27 mouse cellular contexts compared by ENCODE assay signal in the genomic region with DNA sequence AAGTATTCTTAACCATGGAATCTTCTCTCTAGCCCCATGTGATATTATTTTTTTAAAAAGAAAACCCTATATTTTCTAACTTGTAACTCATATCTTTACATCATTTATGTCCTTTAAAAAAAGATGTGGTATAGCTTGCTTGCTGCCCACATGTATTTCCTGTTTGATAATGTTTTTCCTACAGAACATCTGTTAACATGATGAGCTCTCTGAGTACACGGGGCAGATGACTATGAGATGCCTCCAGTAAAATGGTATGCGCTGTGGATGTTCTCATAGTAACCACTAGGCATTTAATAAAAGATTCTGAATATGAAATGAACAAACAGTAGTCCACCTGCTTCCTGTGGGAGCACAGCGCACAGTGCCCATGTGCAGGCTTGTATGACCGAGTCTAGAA.
DNase-seq lines count a peak whose midpoint lies in the region; ATAC-seq and TF ChIP-seq lines count a peak whose summit lies in the region.
"Had no signal": no experiment of that assay in that cellular context is flagged by ENCODE, and none has a peak within 500 bp of the region (broad histone marks: within the 10 kb centered on the region; RNA-seq: fewer than 3 reads in every experiment).

No protein-coding gene starts in this region.

- no peaks in the 10 kb centered on the region for H3K4me1 ChIP-seq in intestine, embryonic 14.5 days (replicated peaks; ENCODE audit: control insufficient read depth, insufficient read depth, low read length)
- H3K4me1 ChIP-seq in intestine, embryonic 15.5 days (replicated peaks), result no peaks in the 10 kb centered on the region
- H3K4me1 ChIP-seq in hindbrain, embryonic 14.5 days (replicated peaks; ENCODE audit: control insufficient read depth, insufficient read depth, low read length), result no peaks in the 10 kb centered on the region
- H3K4me1 ChIP-seq: embryonic facial prominence, embryonic 13.5 days; embryonic facial prominence, embryonic 15.5 days; forebrain, embryonic 12.5 days had no signal

- no peak for TF ChIP-seq CTCF in gastrocnemius, adult 2 months (IDR thresholded peaks at IDR 0.05)
- no peak for TF ChIP-seq CTCF in left cerebral cortex, adult 2 months (IDR thresholded peaks at IDR 0.05)

- intact Hi-C loops in gastrocnemius, adult 2 months (cut with DNase I), result no loop called here
- intact Hi-C loops in left cerebral cortex, adult 2 months (cut with DNase I), result no loop called here

- no peak overlapping the region for H3K9ac ChIP-seq in intestine, embryonic 14.5 days (ENCODE audit: low read length)
- no peak overlapping the region for H3K9ac ChIP-seq in intestine, embryonic 15.5 days
- no peak overlapping the region for H3K9ac ChIP-seq in hindbrain, embryonic 14.5 days
- H3K9ac ChIP-seq: embryonic facial prominence, embryonic 13.5 days; embryonic facial prominence, embryonic 15.5 days; forebrain, embryonic 12.5 days had no signal

- H3K4me2 ChIP-seq in intestine, embryonic 14.5 days (ENCODE audit: low read length), result no peak overlapping the region
- no peak overlapping the region for H3K4me2 ChIP-seq in intestine, embryonic 15.5 days (replicated peaks)
- H3K4me2 ChIP-seq in hindbrain, embryonic 14.5 days (replicated peaks), result no peak overlapping the region
- H3K4me2 ChIP-seq: embryonic facial prominence, embryonic 13.5 days; embryonic facial prominence, embryonic 15.5 days; forebrain, embryonic 12.5 days had no signal

- WGBS in intestine, embryonic 14.5 days, result 93% methylated on average over 4 of the region's 4 CpGs
- 88% methylated on average over 4 of the region's 4 CpGs for WGBS in intestine, embryonic 15.5 days
- WGBS in hindbrain, embryonic 14.5 days, result 93% methylated on average over 4 of the region's 4 CpGs

- DNase-seq in intestine, embryonic 14.5 days (ENCODE audit: low spot score), result peak; percentile 23
- peak; percentile 29 for DNase-seq in CD4-positive, CD25-positive, alpha-beta regulatory T cell, adult 2 months (ENCODE audit: low read depth, low spot score)
- DNase-seq in gastrocnemius, adult 2 months, result no peak
- no peak for DNase-seq in left cerebral cortex, adult 2 months (ENCODE audit: extremely low spot score in 1 of 2, low spot score in 2 of 2)
- DNase-seq in hindbrain, embryonic 14.5 days (ENCODE audit: low spot score), result no peak
- DNase-seq: adrenal gland, adult 2 months; adrenal gland, postnatal 10 days; adrenal gland, postnatal 25 days; cerebellum, adult 11 months; cerebellum, adult 2 months; cerebellum, adult 9-10 months; cerebellum, postnatal 10 days; cerebellum, postnatal 25 days; embryo, embryonic 11 days had no signal

- H3K9me3 ChIP-seq in intestine, embryonic 14.5 days (ENCODE audit: control insufficient read depth, low read length), result 0 out of 2 replicates have a peak, but pooled peaks cover 2% of the 10 kb centered on the region
- H3K9me3 ChIP-seq in intestine, embryonic 15.5 days, result no peaks in the 10 kb centered on the region
- no peaks in the 10 kb centered on the region for H3K9me3 ChIP-seq in hindbrain, embryonic 14.5 days (ENCODE audit: control insufficient read depth, low read length)
- H3K9me3 ChIP-seq: embryonic facial prominence, embryonic 13.5 days; embryonic facial prominence, embryonic 15.5 days; forebrain, embryonic 10.5 days; forebrain, embryonic 12.5 days; G1E had no signal

- H3K27me3 ChIP-seq in intestine, embryonic 14.5 days (replicated peaks; ENCODE audit: control insufficient read depth, insufficient read depth, low read length), result no peaks in the 10 kb centered on the region
- no peaks in the 10 kb centered on the region for H3K27me3 ChIP-seq in intestine, embryonic 15.5 days (replicated peaks)
- H3K27me3 ChIP-seq in hindbrain, embryonic 14.5 days (ENCODE audit: control insufficient read depth, insufficient read depth, low read length), result no peaks in the 10 kb centered on the region
- H3K27me3 ChIP-seq: CH12.LX; embryonic facial prominence, embryonic 13.5 days; embryonic facial prominence, embryonic 15.5 days; forebrain, embryonic 12.5 days; Patski had no signal

- ATAC-seq in intestine, embryonic 14.5 days (replicated peaks; ENCODE audit: low FRiP score, low TSS enrichment, low read depth), result no peak
- ATAC-seq in intestine, embryonic 15.5 days, result no peak
- peak; percentile 58 for ATAC-seq in activated CD4-positive, CD25-positive, alpha-beta regulatory T cell, adult 4 months
- ATAC-seq in inflammation-experienced regulatory T-cells, adult 6 months, result peak; percentile 75
- no peak for ATAC-seq in hindbrain, embryonic 14.5 days (ENCODE audit: low FRiP score)
- ATAC-seq: forebrain, embryonic 14.5 days; forebrain, embryonic 16.5 days; Patski had no signal

- H3K36me3 ChIP-seq in intestine, embryonic 14.5 days (ENCODE audit: control insufficient read depth, insufficient read depth, low read length), result no peaks in the 10 kb centered on the region
- no peaks in the 10 kb centered on the region for H3K36me3 ChIP-seq in intestine, embryonic 15.5 days
- no peaks in the 10 kb centered on the region for H3K36me3 ChIP-seq in hindbrain, embryonic 14.5 days (replicated peaks; ENCODE audit: control insufficient read depth, insufficient read depth)
- H3K36me3 ChIP-seq: embryonic facial prominence, embryonic 13.5 days; embryonic facial prominence, embryonic 15.5 days; forebrain, embryonic 10.5 days; forebrain, embryonic 12.5 days; G1E had no signal

- no peak overlapping the region for H3K27ac ChIP-seq in intestine, embryonic 14.5 days (ENCODE audit: low read depth)
- H3K27ac ChIP-seq in intestine, embryonic 15.5 days, result no peak overlapping the region
- H3K27ac ChIP-seq in gastrocnemius, adult 2 months, result no peak overlapping the region
- no peak overlapping the region for H3K27ac ChIP-seq in left cerebral cortex, adult 2 months
- no peak overlapping the region for H3K27ac ChIP-seq in hindbrain, embryonic 14.5 days
- H3K27ac ChIP-seq: embryonic facial prominence, embryonic 13.5 days; embryonic facial prominence, embryonic 15.5 days; forebrain, embryonic 10.5 days; forebrain, embryonic 12.5 days had no signal

- no peak overlapping the region for H3K4me3 ChIP-seq in intestine, embryonic 14.5 days (ENCODE audit: low read depth, low read length)
- no peak overlapping the region for H3K4me3 ChIP-seq in intestine, embryonic 15.5 days (replicated peaks)
- no peak overlapping the region for H3K4me3 ChIP-seq in gastrocnemius, adult 2 months
- H3K4me3 ChIP-seq in left cerebral cortex, adult 2 months, result no peak overlapping the region
- H3K4me3 ChIP-seq in hindbrain, embryonic 14.5 days (replicated peaks; ENCODE audit: low read length), result no peak overlapping the region
- H3K4me3 ChIP-seq: embryonic facial prominence, embryonic 13.5 days; embryonic facial prominence, embryonic 15.5 days; erythroblast, embryonic 14.5 days; forebrain, embryonic 10.5 days; forebrain, embryonic 12.5 days had no signal

Comparison
In these comparisons a context has a peak if more than half of its experiments do, and no peak if none do; other contexts are left out.
1. ATAC-seq: peak in activated CD4-positive, CD25-positive, alpha-beta regulatory T cell, adult 4 months (single experiment) and inflammation-experienced regulatory T-cells, adult 6 months (single experiment); none in intestine, embryonic 14.5 days (single experiment), intestine, embryonic 15.5 days (single experiment) and hindbrain, embryonic 14.5 days (single experiment).
2. DNase-seq: peak in intestine, embryonic 14.5 days (single experiment) and CD4-positive, CD25-positive, alpha-beta regulatory T cell, adult 2 months (single experiment); none in gastrocnemius, adult 2 months (single experiment), left cerebral cortex, adult 2 months (0 of 2) and hindbrain, embryonic 14.5 days (single experiment).